Mouse (Mus musculus) adrenal gland, postnatal 25 days (tissue): ENCODE data around the gene Slc35d3. TPM values are rescaled to one million over a fixed set of nuclear protein-coding genes. Genes with fewer than 3 reads are reported as not detected.

Experiments
- DNase-seq: peaks from one replicate; pipeline ENCODE4 v3.0.0; 2021; ENCODE audit warnings: mixed read lengths
- total RNA-seq: library from RNA; stranded (reverse); gene quantifications from 2 replicates; pipeline ENCODE4 v1.2.3, GENCODE M21; 2021

Slc35d3 gene
- total RNA-seq, 1 experiment from 2014 or later, result 16.5 TPM

DNA sequence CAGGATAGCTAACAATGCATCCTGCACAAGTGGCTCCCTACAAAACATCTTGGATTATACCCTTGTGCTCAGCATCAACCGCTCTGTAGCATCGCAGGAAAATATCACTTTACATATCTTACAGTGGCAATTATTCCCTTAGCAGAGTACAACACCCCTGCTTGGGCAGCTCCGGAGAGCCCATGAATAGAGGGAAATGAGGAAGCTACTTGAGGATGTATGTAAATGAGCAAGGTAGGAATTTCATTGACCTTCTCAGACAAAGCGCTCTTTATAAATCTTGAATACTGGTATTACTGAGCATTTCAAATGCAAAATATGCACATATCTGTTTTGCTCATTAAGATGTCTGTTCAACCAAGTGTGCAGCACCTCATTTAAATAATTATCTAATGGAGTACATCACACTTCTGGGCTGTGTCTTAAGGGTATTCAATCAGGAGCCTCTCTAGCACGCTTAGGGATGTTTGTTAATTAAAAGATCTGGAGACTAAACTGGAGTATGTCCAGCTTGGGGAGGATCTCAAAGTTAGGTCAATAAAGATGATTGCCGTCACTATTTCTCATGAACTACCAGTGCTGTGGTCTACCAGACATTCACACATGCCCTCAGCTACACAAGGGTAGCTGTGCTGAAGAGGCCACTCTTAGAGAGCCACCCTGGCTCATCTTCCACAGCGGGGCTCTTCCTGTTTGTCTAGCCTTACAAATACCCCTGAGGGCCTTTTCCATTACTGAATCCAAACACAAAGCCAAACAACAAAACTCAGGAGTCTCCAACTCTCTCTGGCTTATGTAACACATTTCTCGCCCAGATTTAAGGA, 15.2 kb downstream of the Slc35d3 start:
- no peak for DNase-seq

- DNase-seq, result no peak
Measured at GRCm38 (mm10) chr10:19834222-19834621, 17.0 kb downstream of the Slc35d3 start.

DNA sequence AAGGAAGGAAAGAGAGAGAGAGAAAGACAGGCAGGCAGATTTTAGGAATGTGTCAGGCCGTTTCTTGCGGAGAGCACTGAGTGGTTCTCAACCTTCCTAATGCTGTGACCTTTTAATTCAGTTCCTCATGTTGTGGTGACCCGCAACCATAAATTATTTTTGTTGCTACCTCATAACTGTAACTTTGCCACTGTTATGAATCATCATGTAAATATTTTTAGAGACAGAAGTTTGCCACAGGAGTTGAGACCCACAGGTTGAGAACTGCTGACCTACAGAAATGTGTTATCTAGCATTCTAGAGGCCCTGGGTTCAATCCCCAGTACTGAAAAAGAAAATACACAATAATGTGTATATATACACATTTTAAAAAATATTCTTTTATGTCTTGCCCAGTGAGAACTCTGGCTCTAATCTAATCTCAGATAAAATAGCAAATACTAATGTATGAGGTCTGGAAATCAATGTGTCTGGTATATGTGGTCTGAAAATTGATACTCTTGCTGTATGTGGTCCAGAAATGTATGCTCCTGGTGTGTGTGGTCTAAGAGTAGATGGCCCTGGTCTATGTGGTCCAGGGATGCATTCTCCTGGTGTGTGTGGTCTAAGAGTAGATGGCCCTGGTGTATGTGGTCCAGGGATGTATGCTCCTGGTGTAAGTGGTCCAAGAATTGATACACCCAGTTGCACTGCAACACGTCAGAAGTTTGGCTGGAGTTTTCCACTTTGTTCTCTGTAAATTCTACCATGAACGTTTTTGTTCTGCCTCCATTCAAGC, 20.0 kb downstream of the Slc35d3 start:
- no peak for DNase-seq

- DNase-seq, result no peak
Measured at GRCm38 (mm10) chr10:19820986-19821385, 30.3 kb downstream of the Slc35d3 start.

DNA sequence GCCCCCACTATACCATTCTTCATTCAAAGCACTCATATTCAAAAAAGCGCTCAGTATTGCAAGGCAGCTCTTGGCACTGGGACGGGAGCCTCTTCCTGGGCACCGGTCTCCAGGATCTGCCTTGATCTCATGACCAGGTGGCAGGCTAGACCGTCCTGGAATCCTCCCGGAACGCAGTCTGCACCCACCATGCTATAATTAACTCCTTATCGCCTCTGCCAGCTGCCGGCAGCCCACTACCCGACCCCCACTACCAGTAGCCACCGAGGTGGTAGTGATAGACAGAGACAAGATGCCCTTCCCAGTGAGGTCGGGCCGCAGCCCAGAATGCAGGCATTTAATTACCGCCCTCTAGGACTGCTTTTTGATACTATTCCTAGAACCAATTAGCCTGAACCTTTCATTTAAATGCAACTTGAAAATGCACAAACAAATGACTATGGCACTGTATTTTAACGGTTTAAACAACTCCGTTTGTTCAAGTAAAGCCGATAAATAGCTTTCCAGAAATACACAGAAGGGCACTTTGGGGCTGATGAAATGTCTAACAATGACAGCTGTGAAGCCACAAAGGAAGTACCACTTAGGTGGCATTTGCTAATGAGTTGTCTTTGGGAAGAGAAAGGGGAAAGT, 32.4 kb downstream of the Slc35d3 start:
- no peak for DNase-seq

GRCm38 (mm10) chr10:19815371-19815770, 35.9 kb downstream of the Slc35d3 start:
- no peak for DNase-seq

- DNase-seq, result peak; percentile 12
Measured at GRCm38 (mm10) chr10:19811436-19812172, 39.7 kb downstream of the Slc35d3 start.

DNA sequence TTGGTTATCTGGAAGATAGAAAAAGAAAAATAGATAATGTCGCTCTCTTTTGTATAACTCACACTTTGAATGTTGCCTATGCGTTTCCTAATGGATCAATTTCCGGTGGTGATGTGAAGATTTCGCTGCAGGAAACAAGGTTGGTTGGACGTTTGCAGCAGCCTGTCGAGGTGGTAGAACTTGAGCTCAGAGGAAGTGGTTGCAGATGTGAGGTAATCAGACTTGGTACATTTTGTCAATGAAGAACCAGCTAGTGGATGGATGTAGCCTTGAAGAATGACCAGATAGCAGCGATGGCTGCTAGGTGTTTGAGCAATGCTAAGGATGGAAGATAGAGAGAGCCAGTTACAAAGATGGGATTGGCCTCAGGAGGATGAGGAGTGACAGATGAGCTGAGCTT, 46.5 kb downstream of the Slc35d3 start:
- no peak for DNase-seq

DNA sequence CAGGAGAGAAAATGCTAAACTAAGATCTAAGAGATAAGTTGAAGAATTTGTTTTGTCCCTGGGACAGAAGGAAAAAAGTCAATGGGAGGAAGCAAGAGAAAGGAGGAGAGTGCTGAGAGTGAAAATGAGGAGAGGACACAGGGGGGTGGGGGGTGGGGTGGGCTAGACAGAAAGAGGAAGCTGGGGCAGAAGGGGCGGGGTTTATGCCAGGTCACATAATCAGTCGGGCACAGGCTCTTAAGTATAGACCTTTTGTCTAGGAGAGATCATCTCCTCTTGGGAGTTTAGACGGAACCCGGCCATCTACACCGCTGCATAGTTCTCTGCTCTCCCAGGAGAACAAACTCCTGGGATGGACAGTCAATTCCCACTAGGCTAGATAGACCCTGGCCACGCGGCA, 48.3 kb downstream of the Slc35d3 start:
- DNase-seq, result no peak

Other genes starting within 250 kb of the Slc35d3 start
- not detected in 2 replicates for gene Il22ra2, start 229.5 kb downstream of the Slc35d3 start, total RNA-seq
- 2.8 and 6.1 TPM in 2 replicates for gene Il20ra, start 138.9 kb downstream of the Slc35d3 start, total RNA-seq
- 47.3 and 57.8 TPM in 2 replicates for gene Pex7, start 56.2 kb upstream of the Slc35d3 start, total RNA-seq
- 20.3 and 22.9 TPM in 2 replicates for gene Map3k5, start 83.0 kb upstream of the Slc35d3 start, total RNA-seq